ENCODE assay signal across 13 mouse cellular contexts in the genomic region with DNA sequence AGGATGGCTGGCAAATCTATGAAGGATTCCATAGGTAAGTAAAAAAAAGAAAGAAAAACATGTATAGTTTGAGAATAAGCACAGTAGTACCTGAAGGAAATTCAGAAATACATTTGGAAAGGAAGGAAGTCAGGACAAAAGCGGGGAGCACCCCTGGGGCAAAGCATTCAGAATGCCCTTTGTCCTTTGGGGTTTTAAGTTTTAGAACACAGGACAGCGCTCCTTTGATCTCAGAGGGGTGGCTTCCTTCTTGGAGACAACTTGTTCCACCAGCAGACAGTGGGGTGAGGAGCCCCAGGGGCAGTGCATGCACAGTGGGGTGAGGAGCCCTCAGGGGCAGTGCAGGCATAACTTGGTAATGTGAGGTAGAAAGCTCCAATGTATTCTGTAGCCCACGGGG. TPM values are rescaled to one million over a fixed set of nuclear protein-coding genes. Genes with fewer than 3 reads are reported as not detected.
"Had no signal": no experiment of that assay in that cellular context is flagged by ENCODE, and none has a peak within 500 bp of the region (broad histone marks: within the 10 kb centered on the region; RNA-seq: fewer than 3 reads in every experiment).

No protein-coding gene starts in this region.

- H3K4me1 ChIP-seq: lung, embryonic 15.5 days had no signal

- H3K27me3 ChIP-seq: lung, embryonic 15.5 days had no signal

- H3K4me2 ChIP-seq: limb, embryonic 15.5 days; liver, embryonic 12.5 days; lung, embryonic 15.5 days; midbrain, embryonic 12.5 days had no signal

- H3K27ac ChIP-seq: limb, embryonic 15.5 days; liver, embryonic 12.5 days; lung, embryonic 15.5 days; macrophage; midbrain, embryonic 12.5 days; stomach, postnatal 0 days had no signal

- ATAC-seq: liver, embryonic 12.5 days had no signal

- H3K4me3 ChIP-seq: limb, embryonic 15.5 days; liver, embryonic 12.5 days; lung, embryonic 15.5 days; megakaryocyte, embryonic 14.5 days; midbrain, embryonic 12.5 days had no signal

- H3K9me3 ChIP-seq: limb, embryonic 15.5 days; liver, embryonic 12.5 days; lung, embryonic 15.5 days; midbrain, embryonic 12.5 days had no signal

- H3K9ac ChIP-seq: limb, embryonic 15.5 days; liver, embryonic 12.5 days; lung, embryonic 15.5 days; midbrain, embryonic 12.5 days had no signal

- H3K36me3 ChIP-seq: limb, embryonic 15.5 days; liver, embryonic 12.5 days; lung, embryonic 15.5 days; midbrain, embryonic 12.5 days had no signal

- DNase-seq: kidney, postnatal 10 days; lung, postnatal 14 days; thymus, postnatal 4 days had no signal

RNA-seq across cellular contexts. Expression of a gene that starts 49.6 kb away (rescaled TPM):
- polyA plus RNA-seq: kidney, embryonic 14.5 days; large intestine, adult 2 months; liver, embryonic 12.5 days; liver, embryonic 16.5 days; lung, embryonic 15.5 days; macrophage; stomach, postnatal 0 days had no signal
